Mouse (Mus musculus) urinary bladder, adult 2 months (tissue): ENCODE data around the gene Dbx2. TPM values are rescaled to one million over a fixed set of nuclear protein-coding genes. Genes with fewer than 3 reads are reported as not detected.

Experiments
- DNase-seq: peaks from one replicate; pipeline ENCODE4 v3.0.0; 2022; ENCODE audit warnings: low spot score
- polyA plus RNA-seq: library from polyadenylated mRNA; depleted of rRNA; stranded (reverse); fragments of >200 nt; gene quantifications from 2 replicates; pipeline ENCODE4 v1.2.3, GENCODE M21; 2012; rRNA removed

Dbx2 gene
- 0.01 and 0.11 TPM in 2 replicates for polyA plus RNA-seq

DNA sequence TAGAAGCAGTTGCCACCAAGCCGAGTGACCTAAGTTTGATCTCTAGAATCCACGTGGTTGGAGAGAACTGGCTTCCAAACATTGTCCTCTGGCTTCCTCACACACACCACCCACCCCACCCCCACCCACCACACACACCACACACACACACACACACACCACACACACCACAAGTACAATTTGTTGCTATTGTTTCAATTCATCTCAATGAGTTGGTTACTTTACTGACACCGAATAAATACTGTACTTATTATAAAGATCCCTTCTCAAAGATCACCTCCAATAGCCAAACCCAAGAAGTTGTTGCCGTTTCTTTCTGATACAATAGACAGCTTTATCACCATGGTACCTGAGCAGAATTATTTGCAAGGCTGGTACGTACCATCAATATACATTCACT lies at the start of gene Dbx2:
Dbx2 (minus strand) TSS at position 101 of the 400 bp plus-strand sequence.
- no peak for DNase-seq

DNA sequence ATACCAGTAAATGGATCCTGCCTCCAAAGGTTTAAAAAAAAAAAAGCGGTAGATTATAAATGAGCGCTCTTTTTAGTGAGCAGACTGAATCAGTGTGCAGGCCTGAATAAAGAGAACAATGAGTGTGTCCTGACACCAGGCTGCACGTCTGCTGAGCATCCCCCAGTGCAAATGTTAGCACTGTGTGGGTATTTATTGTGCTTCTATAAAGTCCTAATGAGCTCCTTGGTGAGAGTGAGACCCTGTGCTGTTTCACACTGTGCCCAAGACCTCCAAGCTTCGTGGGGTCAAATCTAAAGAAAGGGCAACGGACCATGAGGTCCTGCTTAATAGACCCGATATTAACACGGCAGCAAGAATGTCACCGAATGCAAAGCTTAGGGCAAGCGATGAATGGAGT lies 46.4 kb upstream of the Dbx2 start:
- DNase-seq, result no peak

DNA sequence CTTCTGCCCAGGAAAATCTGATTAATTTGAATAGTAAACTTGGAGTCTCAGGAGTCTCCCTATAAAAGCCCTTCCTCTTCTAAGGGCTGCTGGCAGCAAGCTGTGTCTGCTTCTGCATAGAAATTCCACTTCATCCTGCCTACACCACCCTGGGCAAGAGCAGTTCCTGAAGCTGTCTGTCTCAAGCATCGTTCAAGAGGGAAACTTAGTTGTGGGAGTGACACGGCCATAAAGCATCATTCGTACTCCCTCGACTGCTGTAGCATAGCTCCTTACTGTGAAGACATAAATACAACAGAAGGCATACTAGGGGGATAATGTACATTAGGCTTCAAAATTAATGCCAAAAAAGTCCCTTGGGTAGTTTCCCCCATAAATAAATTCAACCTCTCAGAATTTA lies 45.8 kb upstream of the Dbx2 start:
- no peak for DNase-seq

DNA sequence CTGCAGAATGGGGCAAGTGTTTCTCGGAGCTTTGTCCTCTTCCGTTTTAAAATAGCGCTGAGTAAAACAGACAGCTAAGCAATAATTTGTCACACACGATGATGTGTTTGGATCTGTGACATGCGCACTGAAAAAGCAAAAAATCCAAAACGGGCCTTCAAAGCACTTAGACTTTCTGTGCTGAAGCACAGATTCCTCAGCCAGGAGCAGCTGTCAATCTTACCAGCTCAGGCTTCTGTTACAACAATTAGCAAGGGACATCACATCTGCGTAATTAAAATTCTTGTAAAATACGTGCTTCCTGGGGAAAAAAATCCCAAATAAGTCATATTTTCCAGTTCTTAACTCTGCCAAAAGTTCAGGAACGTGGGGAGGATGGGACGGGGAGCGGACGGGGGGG lies 43.6 kb upstream of the Dbx2 start:
- DNase-seq, result no peak

DNA sequence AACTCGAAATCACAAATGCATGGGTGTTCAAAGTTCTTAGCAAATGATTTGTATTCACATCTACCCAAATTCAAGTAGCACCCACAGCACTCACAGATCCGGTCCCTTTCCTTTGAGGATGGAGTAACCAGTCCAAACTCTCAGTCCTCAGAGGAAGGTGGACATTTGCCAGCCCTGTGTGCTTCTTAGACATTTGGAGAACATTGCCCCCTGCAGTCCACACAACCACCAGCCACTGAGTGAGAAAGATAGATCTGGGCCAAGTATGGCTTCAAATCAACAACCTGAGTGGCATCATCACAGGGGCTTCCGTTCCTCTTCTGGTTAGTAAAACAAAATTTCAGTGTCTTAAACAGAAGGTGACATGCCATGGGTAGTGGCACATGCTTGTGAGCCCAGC lies 38.0 kb upstream of the Dbx2 start:
- DNase-seq, result no peak

DNA sequence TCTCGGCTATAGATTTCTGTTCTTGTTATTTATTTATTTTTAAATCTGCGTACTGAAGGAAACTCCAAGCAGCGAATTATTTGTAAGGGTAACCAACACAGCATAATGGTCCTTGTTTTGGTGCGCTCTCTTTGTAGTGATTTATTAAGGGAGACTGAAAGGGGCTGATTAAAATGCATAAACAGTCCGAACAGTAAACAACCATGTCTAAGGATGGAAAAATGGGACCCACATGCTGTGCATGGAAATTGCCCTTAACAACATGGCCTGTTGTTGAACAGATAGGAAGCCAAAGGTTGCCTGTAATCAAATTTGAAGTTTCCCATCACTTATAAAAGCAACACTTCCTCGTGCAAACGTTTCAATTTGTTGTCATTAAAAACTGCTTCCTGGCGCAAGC lies 35.8 kb upstream of the Dbx2 start:
- no peak for DNase-seq

DNA sequence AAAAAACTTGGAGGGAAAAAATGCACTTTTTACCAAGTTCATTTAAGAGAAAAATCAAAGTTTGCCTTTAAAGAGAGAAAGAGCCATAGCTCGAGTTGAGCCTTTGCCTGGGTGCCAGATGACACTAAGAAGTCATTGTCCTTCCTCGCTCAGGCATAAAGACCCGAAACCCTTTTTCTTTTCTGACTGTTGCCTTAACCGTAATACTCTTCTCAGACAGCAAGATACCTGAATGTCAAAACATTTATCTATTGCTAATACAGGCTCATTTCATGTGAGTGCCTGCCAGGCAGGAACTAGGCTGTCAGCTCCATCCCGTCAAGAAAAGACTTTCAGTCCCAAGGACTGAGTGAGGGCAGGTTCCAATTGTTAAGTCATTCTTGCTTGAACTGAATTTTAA lies 35.4 kb upstream of the Dbx2 start:
- DNase-seq, result no peak

DNA sequence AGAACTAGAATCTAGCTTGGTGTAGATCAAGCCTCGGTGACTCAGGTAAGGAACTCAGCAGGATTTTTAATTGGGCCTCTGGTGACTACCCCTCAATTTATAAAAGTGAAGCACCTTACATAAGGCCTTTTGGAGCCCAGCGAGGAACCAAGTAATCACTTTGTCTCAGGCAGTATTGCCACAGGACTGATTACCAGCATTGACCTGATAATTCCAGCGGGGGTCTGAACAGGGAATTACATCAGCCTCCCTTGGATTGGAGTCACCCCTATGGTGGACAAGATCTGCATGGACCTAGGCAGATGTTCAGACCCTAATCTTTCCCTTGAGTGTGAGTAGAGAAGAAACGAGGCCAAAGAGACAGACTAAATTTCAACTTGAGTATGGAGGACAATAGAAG lies 26.9 kb upstream of the Dbx2 start:
- DNase-seq, result no peak

DNA sequence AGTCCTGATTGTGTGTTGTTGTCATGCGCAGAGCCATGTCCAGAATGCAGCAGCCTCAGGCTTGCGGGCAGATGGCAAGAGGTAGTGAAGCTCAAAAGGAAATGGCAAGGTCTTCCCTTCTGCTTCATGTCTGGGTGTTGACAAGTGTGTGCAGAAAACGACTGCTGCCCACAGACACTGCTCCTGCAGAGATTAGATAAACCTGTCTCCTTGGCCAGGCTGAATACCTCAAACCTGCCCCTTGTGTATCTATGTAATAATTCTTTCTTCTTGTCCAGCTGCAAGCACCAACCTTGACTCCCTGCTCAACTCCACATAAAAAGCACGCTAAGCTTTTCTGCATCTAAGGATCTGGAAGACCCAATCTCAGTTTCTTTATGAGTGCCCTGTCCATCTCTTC lies 19.9 kb upstream of the Dbx2 start:
- DNase-seq, result no peak

DNA sequence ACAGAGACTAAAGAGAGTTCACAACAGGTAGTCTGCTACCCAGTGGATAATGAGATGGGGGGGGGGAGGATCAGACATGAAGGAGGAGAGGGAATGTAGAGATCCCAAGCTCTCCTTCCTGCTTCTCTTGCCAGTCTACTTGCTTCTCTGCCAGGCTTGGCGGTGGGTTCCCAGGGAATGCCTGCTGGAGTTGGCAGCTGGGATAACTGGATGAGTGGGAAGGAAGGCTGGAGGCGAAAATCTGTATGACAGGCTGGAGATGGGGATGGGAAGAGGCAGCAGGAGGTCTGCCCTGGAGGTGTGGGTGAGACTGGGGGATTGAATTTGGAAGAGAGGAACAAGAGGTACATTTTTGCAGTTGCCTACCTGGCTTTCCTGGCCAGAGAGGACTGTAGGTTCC lies 19.4 kb upstream of the Dbx2 start:
- no peak for DNase-seq

DNA sequence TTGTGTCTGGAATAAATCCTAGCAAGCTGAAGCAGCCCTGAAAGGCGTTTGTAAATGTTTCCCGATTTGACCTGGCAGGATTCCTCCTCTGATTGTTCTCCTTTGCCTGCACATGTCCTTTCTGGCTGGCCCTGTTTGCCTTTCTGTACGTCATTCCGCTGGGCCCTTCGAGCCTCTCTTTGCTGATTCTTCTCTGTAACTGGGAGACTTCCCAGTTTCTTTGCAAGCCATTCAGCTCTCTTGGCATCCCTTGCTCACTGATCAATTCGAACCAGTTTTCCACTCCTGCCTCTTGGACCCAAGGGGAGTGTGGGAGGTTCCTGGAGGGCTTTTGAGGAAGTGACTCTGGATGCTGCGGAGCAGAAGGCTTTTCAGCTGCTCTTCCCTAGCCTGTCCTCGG lies 11.4 kb upstream of the Dbx2 start:
- no peak for DNase-seq

DNA sequence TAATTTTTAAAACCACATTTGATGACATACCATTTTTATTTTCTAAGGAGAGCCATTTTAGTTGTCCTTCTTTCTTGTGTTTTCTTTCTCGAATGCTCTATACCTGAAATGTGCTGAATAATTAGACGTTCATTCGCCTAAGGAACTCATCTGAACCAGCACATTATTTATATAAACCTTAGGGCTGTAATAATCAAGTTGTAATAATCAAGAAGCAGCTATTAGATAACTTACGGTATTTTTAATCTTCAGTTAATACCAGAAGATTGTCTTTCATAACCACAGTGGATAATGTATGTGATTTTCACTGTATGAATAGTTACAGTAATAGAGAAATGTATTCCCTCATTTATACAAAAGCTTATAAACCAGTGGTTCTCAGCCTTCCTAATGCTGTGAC lies 9.2 kb upstream of the Dbx2 start:
- no peak for DNase-seq

DNA sequence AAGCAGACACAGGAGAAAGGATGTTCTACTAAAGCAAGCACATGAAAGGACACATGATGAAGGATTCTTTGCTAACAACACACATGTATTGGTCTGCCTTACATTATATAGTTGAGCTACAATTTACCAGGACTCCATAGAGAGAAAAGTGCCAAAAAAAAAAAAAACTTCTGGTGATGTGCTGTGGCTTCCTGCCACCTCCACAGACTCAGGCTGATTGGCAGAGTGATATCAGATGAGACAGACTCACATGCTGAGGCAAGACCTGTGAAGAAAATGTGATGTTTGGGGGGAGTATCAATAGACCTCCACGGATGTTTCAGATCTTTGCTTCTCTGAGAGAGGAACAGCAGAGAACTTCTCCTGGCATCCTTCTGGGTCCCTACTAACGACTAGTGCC lies 6.0 kb upstream of the Dbx2 start:
- no peak for DNase-seq

DNA sequence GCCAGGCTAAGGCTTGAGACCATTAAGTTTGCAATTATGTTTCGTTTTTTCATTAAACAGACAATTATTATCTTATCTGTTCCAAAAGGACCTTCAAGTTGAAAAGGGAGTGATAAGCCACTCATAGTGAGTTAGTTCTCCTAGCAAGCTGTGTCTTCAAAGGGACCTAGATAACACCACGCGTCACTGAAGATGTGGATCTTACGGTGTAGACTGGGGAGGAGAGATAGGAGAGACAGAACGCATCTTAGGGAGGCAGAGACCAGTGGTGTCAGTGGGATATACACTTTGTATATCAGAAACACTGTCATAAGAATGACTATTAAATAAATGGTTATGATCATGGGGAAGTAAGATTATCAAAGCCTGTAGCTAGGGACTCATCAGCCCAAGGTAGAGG lies 4.6 kb upstream of the Dbx2 start:
- no peak for DNase-seq

DNA sequence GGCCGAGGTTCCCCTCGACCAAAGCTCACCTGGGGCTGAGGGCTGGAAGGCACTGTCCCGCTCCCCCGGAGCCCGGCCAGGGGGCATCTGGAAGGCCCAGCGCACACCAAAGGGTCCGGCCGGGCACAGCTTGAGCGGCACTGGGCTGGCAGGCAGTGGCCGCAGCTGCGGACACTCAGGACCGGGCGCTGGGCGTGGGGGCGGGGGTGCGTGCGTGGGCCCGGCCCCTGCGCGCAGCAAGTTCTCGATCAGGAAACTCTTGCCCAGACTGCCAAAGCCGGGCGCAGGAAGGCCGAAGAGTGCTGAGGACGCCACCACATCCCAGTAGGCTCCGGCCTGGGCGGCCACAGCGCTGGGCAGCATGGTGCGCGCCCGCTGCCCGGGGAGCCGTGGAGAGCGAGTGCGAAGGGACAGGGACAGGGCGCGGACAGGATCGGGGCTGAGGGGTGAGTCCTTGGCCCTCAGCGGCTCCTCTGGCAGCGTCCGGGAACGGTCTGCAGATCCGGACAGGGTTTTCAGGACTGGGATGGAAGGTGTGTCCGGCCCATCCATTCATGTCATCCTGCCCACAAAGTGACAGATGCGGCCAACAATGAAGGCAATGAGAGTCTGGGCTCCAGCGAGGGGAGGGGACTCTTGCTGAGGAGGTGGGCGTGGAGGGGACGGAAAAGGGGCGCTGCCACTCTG lies 1.4 kb downstream of the Dbx2 start:
- DNase-seq, result no peak

DNA sequence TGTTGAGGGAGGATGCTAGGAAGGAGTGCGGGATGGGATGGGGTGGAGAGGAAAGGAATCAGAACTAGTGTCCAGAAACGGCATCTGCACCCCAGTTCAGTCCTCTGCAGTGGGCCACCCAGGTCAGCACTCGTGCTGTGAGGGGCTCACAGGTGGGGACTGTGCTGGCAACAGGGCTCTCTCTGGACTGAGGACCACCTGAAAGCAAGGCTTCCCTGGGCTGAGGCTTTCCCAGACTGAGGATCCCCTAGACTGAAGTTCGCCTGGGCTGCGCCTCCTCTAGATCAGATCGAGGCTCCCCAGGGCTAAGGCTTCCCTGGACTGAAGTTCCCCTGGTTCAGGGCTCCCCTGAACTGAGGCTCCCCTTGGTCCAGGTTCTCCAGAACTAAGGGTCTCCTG lies 1.9 kb downstream of the Dbx2 start:
- DNase-seq, result no peak

DNA sequence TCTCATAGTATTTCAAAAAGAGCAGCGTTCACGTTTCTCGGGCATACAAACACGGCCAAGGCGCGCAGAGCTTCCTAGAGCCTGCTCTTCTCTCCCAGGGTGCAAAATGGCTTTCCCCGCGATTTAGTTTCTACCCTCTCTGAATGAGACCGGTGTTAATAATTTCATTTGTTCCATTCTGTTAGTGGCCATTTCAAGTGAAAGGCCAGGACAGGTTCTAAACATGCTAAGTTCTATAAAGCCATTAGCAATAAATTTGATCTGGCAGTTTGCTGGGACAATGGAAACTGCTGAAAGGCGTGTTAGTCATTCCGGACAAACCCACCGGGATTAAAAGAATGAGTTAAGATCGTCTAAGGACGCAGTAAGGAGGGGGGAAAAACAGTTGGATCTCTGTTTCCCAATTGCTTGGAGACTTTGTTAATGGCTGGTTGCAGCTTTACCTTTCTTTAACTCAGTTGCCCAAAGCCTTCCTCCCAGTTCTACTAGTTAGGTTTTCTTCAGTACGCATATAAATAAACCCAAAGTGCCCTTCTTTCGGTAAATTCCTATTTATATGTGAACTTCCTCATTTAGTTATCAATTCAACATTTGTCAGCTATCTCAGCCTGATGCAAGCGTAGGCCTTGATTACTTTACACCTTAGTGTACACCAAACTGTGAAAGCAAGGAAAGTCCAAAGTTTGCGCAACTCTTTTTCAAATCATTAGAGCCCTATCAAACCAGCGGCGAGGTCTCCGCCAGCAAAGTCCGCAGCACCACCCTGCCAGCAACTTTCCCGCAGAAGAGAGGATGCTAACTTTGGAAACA lies 2.7 kb downstream of the Dbx2 start:
- no peak for DNase-seq

DNA sequence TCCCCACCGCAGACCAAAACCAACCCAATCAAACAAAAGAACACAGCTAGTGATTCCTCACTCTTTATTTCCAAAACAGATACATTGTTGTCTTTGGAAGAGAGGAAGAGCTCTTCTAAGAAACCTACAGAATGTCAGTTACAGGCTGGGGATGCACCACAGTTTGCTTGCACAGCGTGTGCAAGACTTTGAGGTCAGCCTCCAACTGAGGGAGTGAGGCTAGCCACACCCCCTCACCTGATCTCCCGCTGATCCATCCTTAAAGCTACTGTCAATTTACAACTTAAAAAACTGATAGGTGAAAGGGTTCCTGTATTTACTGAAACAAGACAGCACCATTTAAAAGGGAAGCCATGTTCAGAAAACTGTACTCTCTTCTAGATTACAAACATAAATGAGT lies 3.9 kb downstream of the Dbx2 start:
- DNase-seq, result no peak

DNA sequence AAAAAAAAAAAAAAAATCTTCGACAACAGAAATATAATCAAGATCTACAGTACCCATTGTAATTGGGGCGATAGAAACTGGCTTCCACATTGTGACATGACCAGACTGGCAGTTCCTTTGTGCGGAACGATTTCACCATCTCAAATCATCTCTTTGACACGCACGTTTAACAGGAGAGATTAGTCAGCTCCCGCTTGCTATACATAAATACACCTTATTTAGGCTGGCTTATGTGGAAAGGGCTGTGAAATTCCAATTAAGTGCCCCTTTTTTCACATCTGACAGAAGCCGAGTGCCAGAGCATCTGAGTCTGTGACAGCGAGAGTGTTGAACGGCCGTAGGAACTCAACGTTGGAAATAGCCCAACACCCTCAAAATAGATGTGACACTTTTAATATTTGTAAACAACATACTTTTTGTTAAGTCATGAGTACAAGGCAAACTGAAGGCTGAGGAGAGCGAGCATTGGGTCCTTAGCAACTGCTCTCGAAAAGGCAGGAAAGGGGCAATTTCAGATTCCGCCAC lies 12.2 kb downstream of the Dbx2 start:
- DNase-seq, result no peak

DNA sequence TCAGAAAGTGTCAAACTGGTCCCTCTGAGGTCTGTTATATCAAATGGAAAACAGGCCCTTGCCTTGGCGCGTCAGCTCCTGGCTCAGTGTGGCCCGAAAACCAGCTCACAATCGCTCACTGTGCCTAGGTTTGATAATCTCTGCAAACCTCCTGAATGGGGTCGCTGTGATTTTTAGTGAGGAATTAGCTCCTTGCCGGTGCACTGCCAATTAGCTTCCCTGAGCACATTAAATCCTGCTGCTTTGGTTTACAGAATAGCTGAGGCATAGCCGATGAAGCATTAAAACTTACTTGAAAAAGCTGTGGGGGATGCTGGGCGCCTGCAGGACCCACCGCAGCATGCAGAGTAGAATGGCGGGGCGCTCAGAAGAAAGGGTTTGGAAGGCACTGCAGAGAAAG lies 15.4 kb downstream of the Dbx2 start:
- no peak for DNase-seq

DNA sequence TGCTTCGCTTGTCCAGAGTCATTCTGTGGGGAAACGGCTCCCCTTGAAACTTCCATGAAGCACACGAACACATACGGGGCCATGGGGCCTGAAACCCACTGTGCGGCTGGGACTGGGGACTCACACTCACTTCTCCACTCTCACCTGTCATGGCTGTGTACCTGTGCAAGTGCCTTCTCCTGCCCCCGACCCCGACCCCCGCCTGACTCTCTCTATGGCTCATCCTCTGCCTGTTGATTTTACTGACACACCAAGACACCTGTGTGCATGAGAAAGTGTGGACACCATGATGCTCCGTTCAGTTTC lies 16.0 kb downstream of the Dbx2 start:
- DNase-seq, result no peak

DNA sequence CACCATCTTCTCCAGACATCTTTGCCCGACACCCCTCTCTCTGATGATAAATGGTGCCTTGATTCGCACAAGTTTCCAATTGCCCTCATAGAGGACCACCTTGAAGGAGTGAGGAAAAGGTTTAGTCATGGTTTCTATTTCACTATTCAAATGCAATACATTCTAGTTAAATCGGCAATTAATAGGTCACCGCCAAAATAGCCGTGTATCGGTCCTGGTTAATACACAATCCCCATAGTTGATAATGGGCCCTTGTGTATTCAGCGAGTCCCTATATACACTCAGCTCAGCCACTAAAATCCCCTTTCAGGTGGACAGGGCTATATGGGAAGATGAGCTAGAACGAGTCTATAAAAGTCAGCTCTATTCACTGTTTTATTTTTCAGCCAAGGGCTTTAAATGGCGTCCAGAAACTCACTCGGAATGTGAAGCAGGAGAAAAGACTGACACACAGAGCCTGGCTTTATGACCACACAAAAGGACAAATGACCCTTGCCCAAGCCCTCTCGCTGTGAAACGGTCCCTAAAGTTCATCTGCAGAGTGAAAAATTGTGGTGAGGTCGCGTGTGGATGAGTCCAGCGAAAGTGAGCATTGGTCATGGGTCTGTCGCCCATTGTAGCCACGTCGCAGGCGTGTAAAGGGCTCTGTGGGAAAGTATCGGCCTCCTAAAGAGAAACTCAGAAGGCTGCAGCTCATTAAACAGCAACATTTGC lies 16.5 kb downstream of the Dbx2 start:
- no peak for DNase-seq

DNA sequence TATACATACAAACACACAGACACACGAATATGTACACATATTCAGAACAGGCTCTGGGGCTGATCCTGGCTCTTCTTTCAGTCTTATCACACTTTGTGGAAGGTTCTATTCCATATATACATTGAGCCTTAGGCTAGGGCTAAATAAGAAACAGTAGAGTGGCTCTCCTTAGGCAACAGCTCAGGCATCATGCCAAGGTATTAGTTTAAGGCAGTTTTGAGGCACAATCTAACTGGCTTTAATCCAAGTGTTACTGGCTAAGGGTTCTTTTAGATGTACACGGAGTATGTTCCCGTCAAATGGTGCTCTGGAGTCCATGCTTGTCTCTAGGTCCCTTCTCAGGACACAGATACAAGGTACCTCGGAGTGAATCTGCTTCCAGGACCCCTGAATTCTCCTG lies 31.4 kb downstream of the Dbx2 start:
- no peak for DNase-seq
